Mouse (Mus musculus) embryonic facial prominence, embryonic 15.5 days (tissue): ENCODE measurements around the gene Cnnm3. TPM values are rescaled to one million over a fixed set of nuclear protein-coding genes. Genes with fewer than 3 reads are reported as not detected.

Experiments used
- ATAC-seq: fragments of 200-750 bp; cut with Nextera tagmentation; 2 replicates; pipeline ENCODE4 v1.8.0; 2017; ENCODE audit warnings: low read depth, moderate TSS enrichment; ENCODE audit not compliant: insufficient number of reproducible peaks, low FRiP score, low TSS enrichment
- H3K27ac ChIP-seq: fragments of 300-500 bp; sonication (generic); replicated peaks from 2 replicates; pipeline ENCODE4 v1.5.1; 2015; ENCODE audit warnings: mild to moderate bottlenecking, inconsistent platforms
- H3K27me3 ChIP-seq: fragments of 300-500 bp; sonication (generic); 2 replicates; pipeline ENCODE4 v1.6.1; 2015; ENCODE audit warnings: inconsistent platforms
- H3K36me3 ChIP-seq: fragments of 300-500 bp; sonication (generic); 2 replicates; pipeline ENCODE4 v1.6.1; 2015; ENCODE audit warnings: mild to moderate bottlenecking, inconsistent platforms
- H3K4me1 ChIP-seq: fragments of 300-500 bp; sonication (generic); 2 replicates; pipeline ENCODE4 v1.6.1; 2015; ENCODE audit warnings: inconsistent platforms
- H3K4me2 ChIP-seq: fragments of 300-500 bp; sonication (generic); replicated peaks from 2 replicates; pipeline ENCODE4 v1.6.1; 2015; ENCODE audit warnings: mild to moderate bottlenecking, inconsistent platforms
- H3K4me3 ChIP-seq: fragments of 300-500 bp; sonication (generic); replicated peaks from 2 replicates; pipeline ENCODE4 v1.5.1; 2015; ENCODE audit warnings: mild to moderate bottlenecking, inconsistent platforms
- H3K9ac ChIP-seq: fragments of 300-500 bp; sonication (generic); 2 replicates; pipeline ENCODE4 v1.6.1; 2015; ENCODE audit warnings: inconsistent platforms
- H3K9me3 ChIP-seq: fragments of 300-500 bp; sonication (generic); replicated peaks from 2 replicates; pipeline ENCODE4 v1.6.1; 2016; ENCODE audit warnings: inconsistent platforms
- WGBS: fragments of 180-500 bp; shearing (Covaris S2); methylation state at CpG from one replicate; pipeline ENCODE4 v1.1.7; 2015; 5-methylcytosine and 5-hydroxymethylcytosine counted together
- polyA plus RNA-seq: library from polyadenylated mRNA; unstranded; fragments of >200 nt; fragmentation: Nextera tagmentation; extraction: Ambion mirVana; gene quantifications from 2 replicates; pipeline ENCODE4 v1.2.1, GENCODE M21; 2015

Cnnm3 gene
- polyA plus RNA-seq, result 3.8 and 4.3 TPM in 2 replicates

DNA sequence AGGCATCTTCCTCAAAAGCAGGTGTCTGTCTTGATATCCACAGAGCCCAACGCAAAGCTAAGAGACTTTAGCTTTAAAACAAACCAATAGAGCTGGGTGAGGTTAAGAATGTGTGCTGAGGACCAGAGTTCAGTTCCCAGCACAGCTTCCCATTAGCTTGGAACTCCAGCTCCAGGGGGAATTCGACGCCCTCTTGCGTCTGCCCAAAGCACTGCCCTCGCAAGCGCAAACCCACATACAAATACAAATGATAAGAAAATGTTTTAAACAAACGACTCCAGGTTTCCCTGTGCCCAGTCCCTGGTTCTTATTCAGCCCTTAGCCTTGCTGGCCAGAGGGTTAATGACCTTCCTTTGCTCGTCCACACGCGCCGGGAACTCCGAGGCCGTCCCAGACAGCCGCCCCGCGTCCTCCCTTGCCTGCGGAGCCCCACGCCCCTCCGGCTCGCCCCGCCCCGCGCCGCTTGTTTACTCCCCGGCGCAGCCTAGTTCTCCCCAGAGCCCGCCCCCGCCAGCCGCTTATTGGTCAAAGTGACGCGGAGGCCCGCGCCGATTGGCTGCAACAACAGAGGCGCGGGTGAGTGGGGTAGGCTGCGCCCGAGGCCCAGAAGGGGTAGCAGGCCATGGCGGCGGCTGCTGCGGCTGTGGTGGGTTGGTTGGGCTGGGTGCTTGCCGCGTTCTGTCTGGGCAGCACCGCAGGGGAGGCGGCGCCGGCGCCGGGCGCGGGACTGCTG, at the start of gene Cnnm3:
Gene Cnnm3, plus strand, starts transcription at position 579 of the 733 bp plus-strand sequence.
- Histone ChIP-seq H3K27me3 (no peaks in the 10 kb centered on the region), H3K4me3 (peak within 1 kb of the TSS; percentile 99), H3K4me1 (peaks cover 26% of the 10 kb centered on the region), H3K9ac (peak within 1 kb of the TSS; percentile 83), H3K27ac (peak within 1 kb of the TSS; percentile 100), H3K36me3 (peaks cover 9% of the 10 kb centered on the region), H3K4me2 (peak within 1 kb of the TSS; percentile 90), H3K9me3 (no peaks in the 10 kb centered on the region)
- peak; percentile 99 for ATAC-seq
- WGBS, result 1% methylated on average over 46 of the region's 51 CpGs

DNA sequence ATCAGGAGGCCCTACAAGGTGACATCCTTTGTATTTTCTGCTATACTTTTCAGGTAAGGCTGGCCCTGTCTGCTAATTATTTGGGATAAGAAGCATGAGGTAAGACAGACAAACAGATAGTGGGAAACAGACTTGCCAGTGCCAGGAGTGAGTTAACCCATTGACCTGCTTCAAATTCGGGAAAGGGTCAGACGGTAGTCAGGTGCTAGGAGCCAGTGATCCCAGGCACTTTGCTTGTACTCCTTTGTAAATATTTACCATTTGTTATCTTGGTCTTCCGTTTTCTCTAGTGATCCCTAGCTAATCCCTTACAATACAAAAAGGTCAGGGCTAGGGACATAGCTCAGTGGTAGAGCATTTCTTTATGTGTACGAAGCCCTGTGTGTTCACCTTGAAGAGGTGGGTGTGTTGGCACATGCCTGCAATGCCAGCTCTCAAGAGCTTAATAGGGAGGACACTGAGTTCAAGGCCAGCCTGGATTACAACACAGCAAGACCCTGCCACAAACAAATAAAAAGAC, 46.0 kb upstream of the Cnnm3 start:
- ATAC-seq, result no peak
- Histone ChIP-seq H3K4me2 (no peak overlapping the region), H3K36me3 (no peaks in the 10 kb centered on the region), H3K27ac (no peak overlapping the region), H3K27me3 (no peaks in the 10 kb centered on the region), H3K4me1 (peaks cover 10% of the 10 kb centered on the region; the same call in 1 of the 2 replicates), H3K9ac (no peak overlapping the region), H3K4me3 (no peak overlapping the region), H3K9me3 (no peaks in the 10 kb centered on the region)
- WGBS, result 65% methylated on average over 4 of the region's 4 CpGs

DNA sequence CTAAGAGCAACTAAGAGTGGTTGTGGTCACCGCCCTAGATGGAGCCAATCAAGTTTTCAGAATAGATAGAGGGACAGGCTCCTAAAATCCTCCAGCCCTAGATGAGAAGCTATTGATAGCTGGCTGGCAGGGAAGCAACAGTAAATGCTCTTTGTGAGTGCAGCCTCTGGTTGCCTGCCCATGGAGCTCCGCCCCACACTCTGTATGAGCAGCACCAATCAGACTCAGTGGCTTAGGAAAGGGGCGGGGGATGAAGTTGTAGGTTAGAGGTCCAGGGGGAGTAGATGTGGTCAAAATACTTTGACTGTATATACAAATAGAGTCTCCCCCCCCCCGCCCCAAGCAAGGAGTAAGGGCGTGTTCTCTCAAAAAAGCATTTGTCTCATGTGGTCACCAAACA, 44.2 kb upstream of the Cnnm3 start:
- no peak overlapping the region for H3K27ac ChIP-seq
- 49% methylated on average over 5 of the region's 5 CpGs for WGBS
- no peaks in the 10 kb centered on the region for H3K36me3 ChIP-seq
- no peaks in the 10 kb centered on the region for H3K9me3 ChIP-seq
- no peak for ATAC-seq
- H3K9ac ChIP-seq, result no peak overlapping the region
- H3K4me2 ChIP-seq, result no peak overlapping the region
- H3K27me3 ChIP-seq, result no peaks in the 10 kb centered on the region
- H3K4me1 ChIP-seq, result peaks cover 15% of the 10 kb centered on the region
- H3K4me3 ChIP-seq, result no peak overlapping the region

DNA sequence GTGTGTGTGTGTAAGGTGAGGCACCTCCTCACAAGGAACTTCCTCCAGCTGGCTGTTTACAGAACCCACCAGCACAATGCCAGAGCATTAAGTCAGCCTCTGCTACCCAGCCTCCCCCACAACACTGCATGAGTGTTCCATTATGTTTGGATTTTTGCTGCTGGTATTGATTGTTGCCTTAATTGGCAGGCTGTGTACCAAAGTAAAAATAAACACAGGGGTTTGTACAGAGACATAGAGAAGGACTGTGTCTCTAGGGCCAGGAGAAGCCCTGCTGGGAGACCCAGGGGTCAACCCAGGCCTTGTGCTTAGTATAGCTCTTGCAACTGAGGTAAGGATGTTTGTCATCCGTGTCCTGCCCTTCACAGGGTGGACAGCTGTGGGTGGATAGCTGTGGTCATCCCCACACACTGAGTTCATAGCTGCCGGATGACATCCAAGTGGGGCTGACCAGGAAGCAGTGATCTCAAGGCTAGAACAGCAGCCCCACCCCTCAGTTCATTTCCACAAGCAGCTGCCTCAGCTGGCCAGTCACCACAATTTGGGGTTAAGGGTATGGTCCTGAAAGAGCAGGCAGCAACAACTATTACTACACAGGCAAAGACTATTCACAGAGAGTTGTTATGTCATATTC, 41.7 kb upstream of the Cnnm3 start:
- Histone ChIP-seq H3K9ac (no peak overlapping the region), H3K4me3 (no peak overlapping the region), H3K27me3 (no peaks in the 10 kb centered on the region), H3K9me3 (no peaks in the 10 kb centered on the region), H3K4me1 (peaks cover 40% of the 10 kb centered on the region), H3K4me2 (no peak overlapping the region), H3K36me3 (no peaks in the 10 kb centered on the region), H3K27ac (no peak overlapping the region)
- no peak for ATAC-seq
- WGBS, result 45% methylated on average over 2 of the region's 2 CpGs

DNA sequence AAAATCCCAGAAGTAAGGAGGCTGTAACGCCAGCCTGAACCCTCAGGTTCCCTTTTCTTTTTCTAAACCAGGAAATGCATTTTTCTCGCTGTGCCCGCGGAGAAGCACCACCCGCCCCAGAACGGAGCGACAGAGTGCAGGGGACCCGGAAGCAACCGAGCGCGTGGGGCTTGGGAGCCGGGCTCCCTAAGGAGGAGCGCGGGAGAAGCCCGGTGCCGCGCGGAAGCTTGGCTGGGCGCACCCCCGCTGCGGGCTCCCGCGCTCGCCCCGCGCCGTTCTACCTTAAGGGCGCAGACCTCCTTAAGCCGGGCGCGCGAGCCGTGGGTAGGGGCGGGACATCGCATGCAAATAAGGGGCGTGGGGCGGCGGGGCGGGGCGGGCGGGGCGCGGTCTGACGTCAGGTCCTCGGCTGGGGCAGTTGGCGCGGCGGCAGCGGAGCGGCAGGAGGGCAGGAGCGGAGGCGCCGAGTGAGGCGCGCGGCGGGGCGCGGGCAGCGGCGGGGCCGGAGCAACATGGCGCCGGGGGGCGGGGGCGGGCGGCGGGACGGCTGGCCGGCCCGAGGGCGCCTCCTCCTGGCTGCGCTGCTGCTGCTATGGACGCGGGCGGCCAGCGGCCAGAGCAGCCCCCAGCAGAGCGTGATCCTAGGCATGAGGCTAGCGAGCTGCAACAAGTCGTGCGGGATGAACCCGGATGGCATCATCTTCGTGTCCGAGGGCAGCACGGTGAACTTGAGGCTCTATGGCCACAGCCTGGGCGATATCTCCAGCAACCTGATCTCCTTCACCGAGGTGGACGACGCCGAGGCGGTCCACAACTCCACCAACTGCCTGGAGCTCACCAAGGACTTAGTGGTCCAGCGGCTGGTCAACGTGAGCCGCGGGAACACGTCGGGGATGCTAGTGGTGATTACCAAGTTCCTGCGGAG, 40.2 kb upstream of the Cnnm3 start, which contains the start of gene Cnnm4:
Gene Cnnm4, plus strand, starts transcription at position 440 of the 925 bp plus-strand sequence.
- WGBS, result under 1% methylated on average over 79 of the region's 98 CpGs
- H3K27me3 ChIP-seq, result no peaks in the 10 kb centered on the region
- no peaks in the 10 kb centered on the region for H3K9me3 ChIP-seq
- peak within 1 kb of the TSS; percentile 72 for H3K27ac ChIP-seq
- H3K4me2 ChIP-seq, result peak within 1 kb of the TSS; percentile 68
- H3K4me1 ChIP-seq, result peaks cover 55% of the 10 kb centered on the region
- peak within 1 kb of the TSS; percentile 64 for H3K9ac ChIP-seq
- ATAC-seq, result peak; percentile 93
- no peaks in the 10 kb centered on the region for H3K36me3 ChIP-seq
- peak within 1 kb of the TSS; percentile 72 for H3K4me3 ChIP-seq

DNA sequence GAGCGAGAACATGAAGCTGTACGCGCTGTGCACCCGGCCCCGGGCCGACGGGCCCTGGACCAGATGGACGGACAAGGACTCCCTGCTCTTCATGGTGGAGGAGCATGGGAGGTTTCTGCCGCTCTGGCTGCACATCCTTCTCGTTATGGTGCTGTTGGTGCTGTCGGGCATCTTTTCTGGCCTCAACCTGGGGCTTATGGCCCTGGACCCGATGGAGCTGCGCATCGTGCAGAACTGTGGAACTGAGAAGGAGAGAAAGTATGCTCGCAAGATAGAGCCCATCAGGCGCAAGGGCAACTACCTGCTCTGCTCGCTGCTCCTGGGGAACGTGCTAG, 39.6 kb upstream of the Cnnm3 start:
- no peaks in the 10 kb centered on the region for H3K36me3 ChIP-seq
- no peaks in the 10 kb centered on the region for H3K27me3 ChIP-seq
- H3K9ac ChIP-seq, result peak overlapping the region; percentile 54
- ATAC-seq, result 0 out of 2 replicates have a peak, but pooled peaks have one; percentile 5
- H3K4me2 ChIP-seq, result peak overlapping the region; percentile 68
- H3K4me1 ChIP-seq, result peaks cover 60% of the 10 kb centered on the region
- peak overlapping the region; percentile 72; the same call in 1 of the 2 replicates for H3K27ac ChIP-seq
- H3K9me3 ChIP-seq, result no peaks in the 10 kb centered on the region
- H3K4me3 ChIP-seq, result peak overlapping the region; percentile 72
- 11% methylated on average over 18 of the region's 18 CpGs for WGBS

DNA sequence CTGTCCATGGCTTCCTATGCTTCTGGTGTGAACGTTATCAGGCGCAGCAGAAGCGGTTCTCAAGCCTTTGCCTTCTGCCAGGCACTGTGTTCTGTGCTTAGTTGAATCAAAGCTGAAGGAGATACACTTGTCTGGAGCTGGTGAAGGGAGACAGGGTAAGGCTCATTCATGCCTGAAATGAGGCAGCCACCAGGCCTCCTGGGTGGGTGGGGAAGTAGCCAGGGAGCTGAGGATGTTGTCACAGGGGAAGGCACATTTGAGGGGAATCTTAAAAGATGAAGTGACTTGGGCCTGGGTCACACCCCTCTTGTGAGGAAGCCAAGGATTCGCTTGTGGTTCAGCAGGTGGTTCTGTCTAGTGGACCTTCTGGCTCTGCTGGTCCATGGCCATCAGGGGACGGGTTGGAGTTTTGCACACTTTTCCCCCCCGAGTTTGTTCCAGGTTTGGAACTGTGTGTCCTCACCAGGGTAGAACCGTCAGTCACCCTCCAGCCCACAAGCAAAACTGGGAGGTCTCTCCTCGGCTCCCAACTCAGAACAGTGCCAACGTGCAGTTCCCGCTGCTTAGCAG, 38.4 kb upstream of the Cnnm3 start:
- no peak for ATAC-seq
- peaks cover 71% of the 10 kb centered on the region for H3K4me1 ChIP-seq
- no peak overlapping the region for H3K27ac ChIP-seq
- no peak overlapping the region for H3K9ac ChIP-seq
- H3K27me3 ChIP-seq, result no peaks in the 10 kb centered on the region
- no peaks in the 10 kb centered on the region for H3K36me3 ChIP-seq
- H3K9me3 ChIP-seq, result no peaks in the 10 kb centered on the region
- H3K4me2 ChIP-seq, result peak overlapping the region; percentile 68
- H3K4me3 ChIP-seq, result peak overlapping the region; percentile 72
- WGBS, result 64% methylated on average over 10 of the region's 10 CpGs

DNA sequence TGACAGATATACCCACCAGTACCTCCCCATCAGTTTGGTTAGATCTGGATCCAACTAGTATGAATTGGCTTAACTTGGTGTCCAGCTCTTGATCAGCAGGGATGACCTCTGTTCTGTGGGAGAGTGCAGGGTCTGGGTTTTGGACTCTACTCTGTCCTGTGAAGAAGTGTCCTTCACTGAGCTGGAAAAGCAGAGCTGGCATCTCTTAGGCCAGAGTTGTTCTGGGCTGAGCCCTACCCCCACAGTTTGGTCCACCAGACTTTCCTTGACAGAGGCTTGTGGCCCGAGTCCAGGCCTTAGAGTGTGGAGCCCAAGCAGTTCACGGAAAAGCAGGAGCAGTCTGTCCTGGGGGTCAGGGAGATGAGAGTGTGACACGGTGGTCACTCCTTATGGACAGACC, 37.0 kb upstream of the Cnnm3 start:
- WGBS, result 45% methylated on average over 3 of the region's 3 CpGs

DNA sequence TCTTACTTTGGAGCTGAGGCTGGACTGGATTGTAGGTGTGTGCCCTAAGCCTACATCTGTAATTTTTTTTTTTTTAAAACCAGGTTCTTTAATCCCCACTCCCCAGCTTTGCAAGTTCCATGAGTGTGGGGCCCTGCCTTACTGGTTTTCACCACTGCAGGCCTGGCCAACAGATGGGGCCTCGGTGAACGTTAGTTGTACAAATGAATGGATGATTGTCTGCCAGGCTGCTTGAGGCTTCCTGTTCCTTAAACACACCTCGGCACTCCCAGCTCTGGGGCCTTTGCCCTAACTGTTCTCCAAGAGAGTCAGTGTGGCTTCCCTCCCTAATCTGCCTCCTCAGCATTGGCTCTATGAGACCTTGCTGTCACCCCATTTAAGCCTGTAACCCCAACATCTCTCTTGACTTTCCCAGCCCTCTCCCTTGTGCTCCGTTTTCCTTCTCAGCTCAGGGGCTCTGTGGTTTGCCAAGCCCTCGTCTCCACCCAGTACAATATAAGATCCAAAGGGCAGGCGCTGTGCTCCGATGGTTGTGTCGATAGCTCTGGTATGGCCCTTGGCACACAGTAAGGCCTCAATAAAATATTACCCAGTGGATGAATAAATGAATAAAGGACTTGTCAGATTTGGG, 36.1 kb upstream of the Cnnm3 start:
- Histone ChIP-seq H3K4me1 (peaks cover 65% of the 10 kb centered on the region), H3K9me3 (no peaks in the 10 kb centered on the region), H3K36me3 (no peaks in the 10 kb centered on the region), H3K27ac (peak overlapping the region; percentile 49), H3K4me3 (peak overlapping the region; percentile 15), H3K27me3 (no peaks in the 10 kb centered on the region), H3K9ac (peak overlapping the region; percentile 15; the same call in 1 of the 2 replicates), H3K4me2 (peak overlapping the region; percentile 68)
- ATAC-seq, result no peak
- 30% methylated on average over 8 of the region's 8 CpGs for WGBS

More for the DNA sequence above, 37.0 kb upstream of the Cnnm3 start:
- Histone ChIP-seq H3K9ac (no peak overlapping the region; the same call in 1 of the 2 replicates), H3K4me2 (peak overlapping the region; percentile 68), H3K27me3 (no peaks in the 10 kb centered on the region), H3K9me3 (no peaks in the 10 kb centered on the region), H3K4me3 (peak overlapping the region; percentile 15), H3K27ac (0 out of 2 replicates have a peak overlapping the region, but pooled peaks have one; percentile 49), H3K4me1 (peaks cover 72% of the 10 kb centered on the region), H3K36me3 (no peaks in the 10 kb centered on the region)
- ATAC-seq, result no peak

DNA sequence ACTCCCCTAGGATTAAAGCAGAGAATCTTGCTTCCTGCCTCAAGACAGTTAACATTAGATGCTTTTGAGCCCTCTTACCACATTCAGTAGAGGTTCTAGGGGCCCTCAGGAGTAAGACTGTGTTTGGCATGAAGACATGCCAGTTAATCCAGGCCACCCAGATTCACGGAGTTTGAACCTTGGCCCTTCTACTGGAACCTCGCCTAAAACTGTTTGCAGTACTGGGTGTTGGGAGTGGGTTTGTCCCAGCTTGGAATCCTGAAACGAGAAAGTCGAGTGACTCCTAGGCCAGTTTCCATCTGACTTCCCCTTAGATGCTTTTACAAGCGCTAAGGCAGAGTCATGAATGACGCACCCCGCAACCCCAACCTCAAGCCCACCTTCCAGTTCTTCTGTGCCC, 35.2 kb upstream of the Cnnm3 start:
- H3K4me3 ChIP-seq, result no peak overlapping the region
- H3K9me3 ChIP-seq, result no peaks in the 10 kb centered on the region
- no peak overlapping the region for H3K9ac ChIP-seq
- no peak overlapping the region for H3K27ac ChIP-seq
- 80% methylated on average over 7 of the region's 7 CpGs for WGBS
- H3K4me1 ChIP-seq, result peaks cover 65% of the 10 kb centered on the region
- no peak overlapping the region for H3K4me2 ChIP-seq
- no peak for ATAC-seq
- H3K27me3 ChIP-seq, result no peaks in the 10 kb centered on the region
- H3K36me3 ChIP-seq, result no peaks in the 10 kb centered on the region
